Mouse (Mus musculus): ENCODE data around the gene Ost4. TPM values are rescaled to one million over a fixed set of nuclear protein-coding genes. Genes with fewer than 3 reads are reported as not detected.

Gene Ost4
- total RNA-seq (2021): 100 to 1,000 TPM; 146 to 159 TPM
- long read RNA-seq, experiment 1, transcript Ost4-201 (2 exons, 576 nt): minor isoform, 30 of 163 reads
- long read RNA-seq, experiment 1, transcript Ost4-202 (3 exons, 1,144 nt): major isoform, 131 of 163 reads
- long read RNA-seq, experiment 1, partial matches to known transcripts: 0 of 163 reads
- long read RNA-seq, experiment 1, other reads (novel, unspliced or antisense): 2 of 163 reads
- long read RNA-seq, experiment 2, transcript Ost4-202 (3 exons, 1,144 nt): major isoform, 87 of 116 reads
- long read RNA-seq, experiment 2, transcript Ost4-201 (2 exons, 576 nt): minor isoform, 28 of 116 reads
- long read RNA-seq, experiment 2, partial matches to known transcripts: 1 of 116 reads
- long read RNA-seq, experiment 2, other reads (novel, unspliced or antisense): 0 of 116 reads

DNA sequence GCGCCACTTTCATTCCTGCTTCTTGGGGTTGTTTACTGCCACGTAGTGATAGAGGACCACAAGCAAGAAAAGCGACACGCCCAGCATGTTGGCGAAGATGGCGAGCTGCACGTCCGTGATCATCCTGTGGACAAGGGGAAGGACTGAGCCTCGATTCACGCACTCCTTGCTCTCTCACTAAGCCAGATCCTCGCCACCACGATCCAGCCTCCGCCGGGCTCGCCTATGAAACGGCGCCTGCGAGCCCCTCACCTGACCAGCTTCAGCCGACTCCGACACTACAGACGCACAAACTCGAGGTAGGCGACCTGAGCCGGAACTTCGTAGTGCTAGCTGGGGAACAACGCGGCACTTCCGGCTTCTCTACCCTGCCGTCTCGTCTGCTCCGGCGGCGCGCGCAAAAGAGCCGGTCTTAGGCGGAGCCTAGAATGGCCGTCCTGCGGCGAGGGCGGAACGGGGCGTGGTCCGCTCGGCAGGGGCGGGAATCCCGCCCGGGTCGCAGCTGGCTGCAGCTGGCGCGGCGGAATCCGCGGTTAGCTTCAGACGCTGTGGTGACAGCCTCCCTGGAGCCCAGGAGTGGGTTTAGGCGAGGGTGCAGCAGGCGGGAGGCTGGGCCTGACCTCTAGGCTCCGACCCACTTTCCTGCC is at the start of gene Ost4:
TSS of gene Ost4 (minus strand) at position 376 of the 647 bp plus-strand sequence.
- DNase-seq: peak; percentile 98 to 99

DNA sequence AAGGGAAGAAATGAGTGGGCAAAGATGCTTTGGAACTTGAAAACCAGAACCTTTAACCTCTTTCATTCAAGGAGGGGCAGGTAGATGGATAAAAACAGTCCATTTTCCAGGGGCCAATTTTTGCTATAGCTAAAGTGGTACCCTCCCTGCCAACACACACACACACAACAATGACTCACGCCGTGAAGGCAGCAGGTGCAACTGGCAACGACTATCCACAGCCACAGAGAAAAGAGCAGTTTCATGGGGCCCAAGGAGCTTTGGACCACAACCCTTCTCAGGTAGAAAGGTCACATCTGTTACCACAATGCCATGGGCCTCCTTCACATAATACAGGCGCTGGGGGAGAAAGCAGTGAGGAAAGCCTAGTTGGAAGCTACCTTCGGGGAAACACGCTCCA is 48.2 kb upstream of the Ost4 start:
- no peak for DNase-seq

DNA sequence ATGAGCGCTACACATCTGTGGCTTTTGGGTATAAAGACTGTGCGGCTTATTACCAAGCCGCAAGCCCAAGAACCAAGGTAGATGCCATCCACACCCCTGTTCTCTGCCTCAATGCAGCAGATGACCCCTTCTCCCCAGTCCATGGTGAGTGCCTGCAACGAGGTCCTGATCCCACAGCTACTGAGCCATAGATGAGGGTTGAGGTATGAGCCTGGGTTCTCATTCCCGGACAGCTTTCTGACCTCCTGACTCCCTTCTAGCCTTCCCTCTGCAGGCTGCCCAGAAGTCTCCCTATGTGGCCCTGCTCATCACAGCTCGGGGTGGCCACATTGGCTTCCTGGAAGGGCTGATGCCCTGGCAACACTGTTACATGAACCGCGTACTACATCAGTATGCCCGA is 47.0 kb upstream of the Ost4 start:
- no peak for DNase-seq

DNA sequence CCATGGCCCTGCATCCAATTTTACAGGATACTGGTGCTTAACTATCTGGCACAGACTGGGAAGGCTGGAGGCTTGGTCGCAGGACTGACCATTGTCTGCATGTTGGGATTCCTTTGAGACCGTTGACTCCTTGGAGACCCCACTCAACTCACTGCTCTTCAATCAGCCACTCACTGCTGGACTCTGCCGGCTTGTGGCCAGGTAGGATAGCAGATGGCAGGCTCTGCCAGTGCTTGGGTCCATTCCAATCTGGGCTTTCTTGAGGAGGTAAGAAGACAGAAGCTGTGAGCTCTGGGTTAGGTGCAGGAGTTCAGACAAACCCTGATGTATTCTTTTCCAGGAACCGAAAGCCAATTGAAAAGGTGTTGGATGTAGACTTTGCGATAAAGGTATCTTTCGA is 46.5 kb upstream of the Ost4 start:
- no peak for DNase-seq

DNA sequence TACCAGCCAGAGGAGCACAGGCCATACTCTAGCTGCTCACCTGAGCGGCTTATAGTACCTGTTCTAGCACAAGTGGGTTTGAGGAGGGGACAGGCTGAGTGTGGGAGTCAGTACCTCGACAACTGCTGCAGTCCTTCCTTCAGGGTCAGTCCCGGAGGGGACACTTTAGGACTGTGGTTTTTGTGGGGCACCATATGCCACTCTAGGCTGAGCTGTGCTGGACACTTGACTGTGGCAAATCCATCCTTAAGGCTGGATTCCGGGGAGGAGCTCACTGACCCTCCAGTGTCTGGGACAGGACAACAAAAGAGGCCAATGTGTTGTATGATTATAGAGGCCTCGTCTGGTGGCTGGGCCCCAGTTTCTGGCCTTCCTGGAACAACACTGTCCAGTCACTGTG is 45.0 kb upstream of the Ost4 start:
- no peak for DNase-seq

DNA sequence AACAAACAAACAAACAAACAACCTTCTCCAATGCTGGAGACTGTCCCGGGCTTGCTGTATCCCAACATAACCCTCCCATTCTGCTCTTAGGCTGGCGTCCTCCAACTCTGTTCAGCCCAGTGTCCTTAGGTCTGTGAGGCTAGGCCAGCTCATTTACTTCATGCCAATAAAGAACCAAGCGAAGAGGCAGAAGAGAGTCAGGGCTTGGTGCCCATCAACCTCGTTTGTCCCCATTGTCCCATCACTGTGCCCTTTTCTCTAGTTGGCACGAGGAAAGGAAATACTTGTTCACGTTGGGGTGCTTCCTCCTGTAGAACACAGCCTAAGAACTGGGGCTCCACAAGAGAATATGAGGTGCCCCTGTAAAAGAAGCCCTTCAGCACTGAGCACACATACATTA is 44.1 kb upstream of the Ost4 start:
- peak in 1 of 2 experiments; percentile 58 for DNase-seq

DNA sequence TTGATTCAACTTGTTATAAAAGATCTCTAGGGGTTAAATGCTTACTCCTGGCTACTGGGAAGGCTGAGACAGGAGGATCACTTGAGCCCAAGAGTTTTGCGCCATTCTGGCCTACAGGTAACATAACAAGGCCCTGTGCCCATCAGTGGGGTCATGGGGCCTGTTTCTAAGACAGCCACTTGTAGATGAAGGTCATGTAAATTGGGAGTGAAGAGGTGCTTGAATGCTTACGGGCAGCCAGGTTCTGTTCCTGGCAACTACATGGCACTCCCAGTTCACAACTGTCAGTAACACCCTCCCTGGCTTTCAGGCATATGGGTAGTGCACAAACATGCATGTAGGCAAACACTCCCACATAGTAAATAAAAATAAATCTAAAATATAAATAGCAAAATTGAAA is 43.3 kb upstream of the Ost4 start:
- DNase-seq: peak in 1 of 2 experiments; percentile 63

DNA sequence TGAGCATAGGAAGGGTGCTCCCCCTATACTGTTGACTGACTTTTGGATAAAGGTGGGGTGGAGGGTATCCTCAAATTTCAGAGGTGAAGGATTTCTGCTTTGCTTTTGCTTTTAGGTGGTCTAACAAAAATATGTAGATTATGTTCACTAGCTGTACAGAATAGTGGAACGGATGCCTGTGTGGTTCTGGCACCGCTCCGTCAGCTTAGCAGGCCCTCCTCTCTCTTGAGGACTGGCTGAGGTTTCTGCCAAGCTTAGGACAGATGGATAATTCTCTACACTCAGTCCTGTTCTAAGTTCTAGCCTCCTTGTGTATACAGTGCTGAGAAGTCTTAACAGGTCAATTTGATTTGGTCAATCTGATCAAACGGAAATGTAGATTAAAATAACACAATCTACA is 42.9 kb upstream of the Ost4 start:
- peak in 1 of 2 experiments; percentile 51 for DNase-seq

DNA sequence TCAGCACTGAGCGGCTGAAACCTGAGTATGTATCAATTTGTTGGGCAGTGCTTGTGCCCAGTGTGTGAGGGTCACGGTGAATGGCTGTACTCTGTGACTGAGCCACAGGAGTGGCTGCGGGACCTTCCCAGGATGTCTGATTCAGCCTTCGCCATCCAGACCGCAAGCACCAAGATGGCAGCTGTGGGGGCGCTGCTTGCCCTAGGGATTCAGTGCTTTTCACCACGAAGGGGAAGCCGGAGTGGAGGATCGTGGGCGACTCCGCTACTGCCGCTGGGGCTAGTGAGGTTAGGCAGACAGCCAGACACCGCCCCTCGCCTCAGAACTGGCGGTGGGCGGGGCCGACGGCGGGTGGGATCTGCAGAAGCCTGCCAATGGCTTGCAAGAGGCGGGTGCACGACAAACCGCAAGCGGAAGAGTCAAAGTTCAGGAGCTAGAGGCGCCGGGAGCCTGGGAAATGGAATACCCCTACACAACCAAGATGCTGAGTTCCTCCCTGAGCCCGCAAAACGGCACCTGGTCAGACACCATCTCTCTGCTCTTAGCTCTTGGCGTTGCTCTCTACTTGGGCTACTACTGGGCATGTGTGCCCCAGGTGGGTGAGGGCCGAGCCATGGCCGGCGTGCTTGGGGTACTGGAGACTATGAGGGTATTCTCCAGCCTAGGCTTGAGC is 42.2 kb upstream of the Ost4 start:
- DNase-seq: peak; percentile 94 to 96

DNA sequence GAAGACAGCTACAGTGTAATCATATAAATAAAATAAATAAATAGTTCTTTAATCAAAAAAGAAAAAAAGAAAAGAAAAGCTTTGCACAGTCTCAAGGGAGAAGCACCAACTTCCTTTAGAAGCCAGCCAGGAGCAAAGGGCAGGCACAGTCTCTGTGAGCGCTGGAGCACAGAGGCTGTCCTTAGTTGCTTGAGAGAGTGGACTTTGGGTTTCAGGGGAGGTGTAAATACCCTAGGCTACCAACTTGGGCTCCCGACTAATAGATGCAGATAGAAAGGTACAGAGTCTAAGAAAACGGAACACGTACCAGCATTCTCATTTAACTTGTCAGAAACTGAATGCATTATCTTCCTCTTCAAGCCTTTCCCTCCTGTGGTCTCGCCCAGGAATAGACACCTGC is 41.0 kb upstream of the Ost4 start:
- no peak for DNase-seq

DNA sequence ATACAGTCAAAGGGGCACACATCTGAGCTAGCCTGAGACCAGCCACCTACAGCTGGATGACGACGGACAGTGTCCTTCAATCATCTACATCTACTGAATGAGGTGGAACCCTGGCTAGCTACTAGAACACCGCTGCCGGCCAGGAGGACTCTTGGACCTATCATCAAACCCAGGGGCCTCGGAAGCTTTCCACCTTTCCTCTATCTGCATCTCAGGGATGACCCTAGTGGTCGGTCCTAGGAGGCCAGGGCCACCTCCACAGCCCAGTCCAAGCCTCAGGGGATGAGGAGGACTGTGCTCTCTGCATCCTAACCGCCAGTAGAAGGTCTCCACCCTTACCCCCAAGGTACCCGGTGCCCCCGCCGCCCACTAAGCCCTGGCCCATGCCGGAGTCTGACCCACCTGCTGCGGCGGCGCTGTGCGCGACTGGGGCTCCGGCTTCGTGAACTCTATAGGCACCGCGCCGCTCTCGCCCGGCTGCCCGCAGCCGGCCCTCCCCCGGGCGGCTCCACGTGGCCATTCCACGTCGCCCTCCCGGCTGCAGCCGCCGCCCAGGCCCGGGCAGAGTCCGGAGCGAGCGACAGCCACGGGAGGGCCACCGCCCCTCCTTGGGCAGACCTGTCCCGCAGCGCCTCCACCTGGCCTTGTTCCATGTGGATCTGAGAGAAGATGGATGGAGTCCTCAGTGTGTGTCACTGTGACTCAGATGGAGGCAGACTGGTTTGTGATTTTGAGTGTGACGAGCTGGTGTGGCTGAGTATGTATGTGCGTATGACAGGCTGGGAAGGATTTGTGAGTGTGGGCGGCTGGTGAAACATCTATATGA is 37.6 kb upstream of the Ost4 start, which contains the start of gene Cgref1:
TSS of gene Cgref1 (minus strand) at position 636 of the 826 bp plus-strand sequence.
- DNase-seq: peak in 1 of 2 experiments; percentile 63

DNA sequence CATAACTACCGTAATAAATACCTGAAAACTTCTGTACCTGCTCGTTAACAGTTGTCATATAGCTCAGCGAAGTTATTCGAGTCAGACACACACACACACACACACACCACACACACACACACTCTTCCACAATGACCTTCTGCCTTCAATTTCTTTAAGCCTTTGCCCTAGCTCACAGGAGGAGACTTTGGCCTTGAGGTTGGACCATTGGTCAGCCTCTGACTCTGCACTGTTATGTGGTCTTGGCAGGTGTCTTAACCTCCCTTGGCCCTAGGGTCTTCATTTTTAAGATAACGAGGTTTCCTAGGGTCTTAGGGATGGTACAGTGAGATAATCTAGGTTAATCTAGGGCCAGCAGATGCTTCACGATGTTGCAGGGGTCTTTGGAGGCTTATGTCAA is 36.8 kb upstream of the Ost4 start:
- no peak for DNase-seq

DNA sequence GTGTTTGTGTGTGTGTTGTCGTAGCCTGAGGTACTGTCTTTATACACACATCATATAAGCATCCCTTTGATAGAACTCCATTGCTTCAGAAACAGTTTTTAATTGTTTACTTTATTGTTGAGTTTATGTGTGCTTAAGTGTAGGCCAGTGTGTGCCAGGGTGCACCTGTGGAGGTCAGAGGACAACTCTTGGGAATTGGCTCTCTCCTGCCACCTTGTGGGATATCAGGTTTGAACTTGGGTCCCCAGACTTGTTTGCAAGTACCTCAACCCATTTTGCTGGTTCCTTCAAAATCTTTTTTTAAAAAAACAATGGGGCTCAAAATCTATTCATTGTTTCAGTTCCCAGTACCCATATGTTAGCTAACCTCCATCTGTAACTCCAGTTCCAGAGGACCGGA is 35.4 kb upstream of the Ost4 start:
- DNase-seq: no peak

DNA sequence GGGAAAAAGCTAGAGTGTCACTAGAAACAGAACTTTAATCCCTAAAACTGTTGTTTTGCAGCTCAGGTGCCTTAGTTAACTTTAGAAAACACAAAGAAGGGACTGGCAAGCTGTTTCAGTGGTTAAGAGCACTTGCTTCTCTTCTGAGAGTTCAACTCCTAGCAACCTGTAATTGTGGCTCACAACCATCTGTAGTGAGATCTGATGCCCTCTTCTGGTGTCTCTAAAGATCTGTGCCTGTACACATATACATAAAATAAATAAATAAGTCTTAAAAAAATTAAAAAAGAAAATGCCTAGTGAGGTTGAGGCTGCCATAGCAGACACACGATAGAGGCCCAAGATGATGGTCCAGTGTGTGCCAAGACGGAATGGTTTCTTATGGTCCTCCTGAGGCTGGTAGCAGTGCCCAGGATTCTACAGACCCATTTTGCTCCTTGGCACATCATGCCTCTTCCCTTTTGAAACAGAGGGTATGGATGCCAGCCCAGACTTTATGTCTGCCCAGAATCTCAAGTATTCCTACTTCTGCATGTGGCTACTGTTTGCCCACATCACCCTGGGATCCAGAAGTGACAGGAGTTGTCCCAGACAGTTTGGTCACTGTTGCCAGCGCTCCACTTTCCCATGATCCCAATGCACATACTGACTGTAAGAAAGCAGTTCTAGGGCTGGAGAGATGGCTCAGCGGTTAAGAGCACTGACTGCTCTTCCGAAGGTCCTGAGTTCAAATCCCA is 27.3 kb upstream of the Ost4 start:
- no peak for DNase-seq

DNA sequence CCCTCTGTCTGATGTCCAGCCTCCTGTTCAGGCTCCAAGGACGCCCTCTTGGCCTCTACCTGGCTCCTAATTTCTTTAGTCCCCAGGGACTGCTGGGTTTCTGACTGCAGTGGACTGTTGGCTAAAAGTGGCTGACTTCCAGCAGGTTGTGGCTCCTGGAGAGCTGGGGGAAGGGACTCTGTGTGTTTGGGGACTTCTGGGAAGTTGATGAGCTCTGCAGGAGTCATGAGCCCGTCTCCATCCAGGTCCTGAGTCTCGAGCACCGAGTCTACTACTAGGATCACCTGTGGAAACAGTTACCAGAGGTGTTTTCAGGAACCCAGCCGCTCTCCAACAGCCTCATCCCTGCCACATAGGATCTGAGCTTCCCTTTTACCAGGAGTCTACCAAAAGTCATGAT is 26.1 kb upstream of the Ost4 start:
- no peak for DNase-seq

DNA sequence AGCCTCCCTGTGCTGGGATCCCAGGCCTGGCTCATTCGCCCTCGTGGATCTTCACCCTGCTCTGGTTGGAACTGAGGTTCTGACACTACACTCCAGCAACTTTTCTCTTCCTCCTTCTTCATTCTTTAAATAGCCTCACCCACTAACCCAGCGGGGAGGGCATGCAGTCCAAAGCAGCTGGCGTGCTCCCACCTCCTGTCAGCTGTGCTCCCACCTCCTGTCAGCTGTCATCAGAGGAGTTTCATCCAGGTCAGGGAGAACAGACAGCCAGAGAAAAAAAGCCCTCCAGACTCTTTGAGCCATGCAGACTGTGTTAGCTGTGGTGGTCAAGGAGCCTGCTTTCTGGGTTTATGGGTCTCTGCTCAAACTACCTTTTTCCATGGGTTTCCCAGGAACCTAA is 23.8 kb upstream of the Ost4 start:
- DNase-seq: no peak

DNA sequence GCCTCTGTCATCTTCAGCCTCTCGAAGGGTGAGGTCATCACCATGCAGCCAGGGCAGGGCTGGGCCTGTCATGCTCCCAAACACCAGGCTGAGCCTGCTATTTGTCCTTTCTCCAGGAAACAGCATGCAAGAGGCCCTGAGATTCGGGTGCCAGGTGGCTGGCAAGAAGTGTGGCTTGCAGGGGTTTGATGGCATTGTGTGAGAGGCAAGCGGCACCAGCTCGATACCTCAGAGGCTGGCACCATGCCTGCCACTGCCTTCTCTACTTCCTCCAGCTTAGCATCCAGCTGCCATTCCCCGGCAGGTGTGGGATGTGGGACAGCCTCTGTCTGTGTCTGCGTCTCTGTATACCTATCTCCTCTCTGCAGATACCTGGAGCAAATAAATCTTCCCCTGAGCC is 23.3 kb upstream of the Ost4 start:
- no peak for DNase-seq

DNA sequence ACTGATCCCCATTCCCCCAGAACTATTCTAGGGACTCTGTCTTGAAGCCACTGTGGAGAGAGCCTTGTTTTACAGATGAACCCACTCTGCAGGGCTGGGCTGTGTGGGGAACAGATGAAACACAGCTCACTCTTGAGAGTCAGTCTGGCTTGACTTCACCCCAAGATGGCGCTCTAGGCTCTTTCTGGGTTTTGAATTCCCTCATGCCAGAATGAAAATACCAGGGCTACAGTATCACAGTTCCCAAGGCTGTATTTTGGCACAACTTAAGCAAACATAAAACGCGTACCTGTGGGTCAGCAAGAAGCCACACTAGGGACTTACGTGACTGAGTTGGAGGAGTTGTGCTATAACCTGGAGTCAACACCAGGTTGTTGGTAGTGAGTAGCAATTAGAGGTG is 22.5 kb upstream of the Ost4 start:
- DNase-seq: peak; percentile 74 to 93

DNA sequence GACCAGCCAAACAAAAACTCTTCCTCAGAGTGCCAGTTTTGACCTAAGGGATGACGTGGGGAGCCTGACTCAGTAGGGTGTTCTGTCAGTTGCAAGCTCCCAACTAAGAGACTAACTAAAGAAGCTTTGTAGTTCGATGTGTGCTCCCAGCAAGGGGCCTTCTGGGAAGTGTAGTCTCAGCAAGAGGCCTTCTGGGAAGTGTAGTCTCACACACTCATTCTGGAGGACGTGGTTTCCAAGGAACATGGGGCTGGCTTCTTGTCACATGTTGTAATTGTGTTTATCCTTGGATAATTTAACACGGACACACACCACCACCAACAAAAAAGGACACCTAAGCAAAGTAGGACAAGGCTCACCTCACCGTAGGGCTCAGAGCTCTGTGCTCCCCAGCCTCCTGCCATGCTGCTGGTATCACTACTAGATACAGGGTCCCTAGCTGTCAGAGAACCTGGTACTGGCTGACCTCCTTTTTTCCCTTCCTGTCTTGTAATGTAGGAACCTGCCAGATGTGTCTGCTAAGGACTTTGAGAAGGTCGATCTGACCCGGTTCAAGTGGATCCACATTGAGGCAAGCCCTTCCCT is 20.4 kb upstream of the Ost4 start:
- DNase-seq: peak in 1 of 2 experiments; percentile 46

DNA sequence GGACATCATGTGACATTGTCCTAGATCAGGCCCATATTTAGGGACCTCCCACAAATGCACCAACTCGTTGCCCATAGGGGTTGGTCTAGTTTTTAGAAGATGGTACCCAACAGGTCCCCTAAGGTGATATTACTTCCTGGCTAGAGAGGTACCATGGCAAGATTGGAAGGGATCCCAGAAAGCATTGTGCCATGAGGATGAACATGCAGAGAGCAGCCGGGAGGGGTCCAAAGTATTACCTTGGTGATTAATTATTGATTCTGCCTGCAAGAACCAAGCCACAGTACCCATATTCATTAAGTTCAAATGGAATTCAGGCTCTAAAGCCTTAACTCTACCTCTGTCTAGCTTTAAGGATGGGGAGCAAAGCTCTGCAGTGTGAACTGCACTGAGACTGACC is 18.5 kb upstream of the Ost4 start:
- DNase-seq: no peak

DNA sequence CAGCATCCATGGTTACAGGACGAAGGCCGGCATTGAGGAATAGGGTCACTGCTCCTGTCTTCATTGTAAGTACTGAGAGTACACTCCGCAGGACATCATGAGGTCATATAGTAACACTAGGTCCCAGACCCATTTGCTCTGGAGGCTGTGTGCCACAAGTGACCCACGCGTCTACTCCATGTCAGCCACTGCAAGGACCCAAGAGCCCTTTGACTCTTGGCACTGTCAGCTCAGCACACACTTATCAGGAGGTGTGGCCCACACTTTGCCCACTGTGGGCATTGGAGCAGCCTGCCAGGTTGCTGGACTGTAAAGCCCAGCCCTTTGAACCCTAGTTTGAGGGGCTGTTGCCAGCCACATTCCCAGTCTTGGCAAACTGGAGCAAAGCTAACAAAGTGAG is 17.6 kb upstream of the Ost4 start:
- no peak for DNase-seq
